Mouse (Mus musculus): ENCODE measurements around the gene Dus2.
"Not testable (repeated sequence)": the region's sequence is repeated elsewhere in the genome, so short reads cannot be mapped to it uniquely, and the experiment has no call there.

The Dus2 gene

GRCm38 (mm10) chr8:105990856-105991387 lies at the start of gene Dus2:
TSS of gene Dus2 (plus strand) at chr8:105991337.
- peak; percentile 94 for DNase-seq (ENCODE audit: low spot score)

- DNase-seq (ENCODE audit: low spot score): no peak
Observed at GRCm38 (mm10) chr8:105942026-105942425, 49.1 kb upstream of the Dus2 start.

DNA sequence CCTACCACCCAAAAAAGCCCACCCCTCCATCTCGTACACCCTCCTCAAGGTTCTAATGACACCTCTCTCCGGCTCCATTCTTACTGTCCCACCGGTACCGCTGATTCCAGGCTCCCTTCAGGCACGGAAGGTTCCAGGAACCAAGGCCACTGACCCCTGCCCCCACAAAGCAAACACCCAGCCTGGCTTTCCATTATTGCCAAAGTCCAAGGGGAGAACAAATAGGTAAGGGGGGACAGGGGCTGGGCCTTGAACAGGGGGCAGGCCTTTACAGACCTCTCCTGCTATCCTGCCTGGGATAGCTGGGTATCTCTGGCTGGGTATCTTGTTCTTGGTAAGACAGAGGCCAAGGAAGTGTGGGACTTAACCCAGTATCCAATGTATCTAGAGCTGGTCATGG lies 48.6 kb upstream of the Dus2 start:
- DNase-seq (ENCODE audit: low spot score): no peak

DNA sequence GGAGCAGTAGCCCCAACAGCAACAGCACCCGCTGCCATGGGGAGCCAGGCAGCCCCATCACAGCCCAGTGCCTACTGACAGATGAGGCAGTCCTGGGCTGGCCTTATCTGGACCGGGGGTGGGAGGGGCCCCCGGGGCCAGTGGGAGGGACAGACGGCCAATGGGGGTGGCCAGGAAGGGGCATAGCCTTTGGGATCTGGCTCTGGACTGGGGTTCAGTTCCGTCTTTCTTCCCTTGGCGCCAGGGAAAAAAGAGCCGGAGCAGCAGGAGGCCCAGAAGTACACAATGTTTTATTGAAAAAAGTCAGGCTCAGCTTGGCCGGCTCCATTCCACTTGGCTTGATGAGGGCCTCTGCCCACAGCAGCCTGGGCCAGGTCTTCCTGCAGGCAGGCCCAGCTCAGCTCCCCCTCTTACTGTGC lies 47.8 kb upstream of the Dus2 start, which contains the start of gene Lcat:
Gene Lcat, minus strand, starts transcription at position 62 of the 419 bp plus-strand sequence.
- DNase-seq (ENCODE audit: low spot score): no peak

DNA sequence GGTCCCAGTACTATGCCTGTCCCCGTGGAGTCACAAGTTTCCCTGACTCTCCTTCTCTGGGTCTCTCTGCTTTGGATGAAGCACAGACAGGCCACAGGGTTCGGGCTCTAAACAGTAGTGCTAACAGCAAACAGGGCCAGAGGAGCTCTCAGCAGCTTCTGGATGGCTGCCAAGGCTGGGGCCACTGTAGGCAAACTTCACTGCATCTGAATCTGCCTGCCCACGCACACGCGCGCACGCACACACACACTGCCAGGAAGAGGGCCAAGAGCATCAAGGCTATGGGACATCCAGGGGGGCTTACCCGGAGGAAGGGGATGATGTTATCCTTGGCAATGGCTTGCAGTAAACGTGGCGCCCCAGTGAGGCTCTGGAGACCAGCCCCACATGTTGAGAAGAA lies 41.8 kb upstream of the Dus2 start:
- DNase-seq (ENCODE audit: low spot score): peak; percentile 89

DNA sequence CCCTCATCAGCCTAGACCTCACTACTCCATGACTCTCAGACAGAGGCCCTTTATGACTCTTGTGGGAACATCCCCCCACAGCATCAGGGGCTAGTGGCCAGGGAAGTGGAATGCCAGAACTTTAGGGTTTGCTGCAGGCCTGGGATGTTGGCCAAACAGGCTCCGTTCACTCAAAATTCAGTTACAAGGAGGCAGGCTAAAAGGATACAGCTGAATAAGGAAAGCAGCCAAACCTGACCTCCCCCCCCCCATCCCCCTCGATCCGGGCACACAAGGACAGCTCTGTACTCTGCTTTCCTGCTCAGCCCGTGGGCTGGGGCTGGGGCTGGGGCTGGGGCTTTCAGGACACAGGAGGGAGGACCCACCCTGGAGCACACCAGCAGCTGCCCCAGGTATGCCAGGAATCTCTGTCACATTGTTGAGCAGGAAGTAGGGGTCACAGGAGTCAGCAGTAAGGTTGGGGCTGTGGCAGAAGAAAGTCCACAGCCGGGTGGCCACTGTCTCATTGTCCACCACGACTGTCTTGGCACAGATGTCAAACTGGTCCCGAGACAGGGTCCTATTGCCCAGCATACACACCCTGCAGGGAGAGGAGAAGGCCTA lies 40.0 kb upstream of the Dus2 start:
- peak; percentile 72 for DNase-seq (ENCODE audit: low spot score)

- DNase-seq (ENCODE audit: low spot score): no peak
Observed at GRCm38 (mm10) chr8:105956556-105956955, 34.6 kb upstream of the Dus2 start.

GRCm38 (mm10) chr8:105957813-105958212 lies 33.3 kb upstream of the Dus2 start:
- DNase-seq (ENCODE audit: low spot score): peak; percentile 43

GRCm38 (mm10) chr8:105959350-105959749 lies 31.8 kb upstream of the Dus2 start:
- DNase-seq (ENCODE audit: low spot score): peak; percentile 72

- DNase-seq (ENCODE audit: low spot score): peak; percentile 49
Observed at GRCm38 (mm10) chr8:105961101-105961500, 30.0 kb upstream of the Dus2 start.

- no peak for DNase-seq (ENCODE audit: low spot score)
Observed at GRCm38 (mm10) chr8:105961536-105961935, 29.6 kb upstream of the Dus2 start.

- DNase-seq (ENCODE audit: low spot score): no peak
Observed at GRCm38 (mm10) chr8:105964506-105965265, 26.5 kb upstream of the Dus2 start.

DNA sequence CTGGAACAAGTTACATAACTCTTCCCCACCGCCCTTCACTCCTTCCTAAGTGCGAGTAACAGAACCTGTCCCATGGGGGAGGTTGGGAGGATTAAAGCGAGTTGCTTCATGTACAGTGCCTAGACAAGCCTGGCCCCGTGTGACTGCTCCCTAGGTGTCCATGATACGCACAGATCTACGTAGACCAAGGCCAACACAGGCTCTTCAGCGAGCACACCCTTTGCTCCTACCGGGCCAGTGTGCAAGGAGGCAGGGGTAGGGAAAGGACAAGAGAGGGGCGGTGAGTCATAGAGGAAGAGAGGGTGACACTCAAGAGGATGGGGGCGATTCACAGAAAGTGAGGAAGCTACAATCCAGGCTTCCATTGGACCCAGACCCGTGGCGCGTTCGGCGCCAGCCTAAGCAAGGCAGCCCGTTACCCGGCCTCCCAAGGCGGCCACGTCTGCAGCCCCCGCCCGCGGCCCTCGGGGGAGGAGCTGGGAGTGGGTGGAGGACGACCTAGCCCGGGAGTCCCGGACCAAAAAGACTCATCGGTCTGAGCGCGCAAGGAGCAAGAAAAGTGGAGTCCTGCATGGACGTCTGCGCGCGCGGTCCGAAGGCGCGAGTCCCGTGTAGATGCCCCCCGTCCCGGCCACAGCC lies 25.8 kb upstream of the Dus2 start:
- peak; percentile 79 for DNase-seq (ENCODE audit: low spot score)

DNA sequence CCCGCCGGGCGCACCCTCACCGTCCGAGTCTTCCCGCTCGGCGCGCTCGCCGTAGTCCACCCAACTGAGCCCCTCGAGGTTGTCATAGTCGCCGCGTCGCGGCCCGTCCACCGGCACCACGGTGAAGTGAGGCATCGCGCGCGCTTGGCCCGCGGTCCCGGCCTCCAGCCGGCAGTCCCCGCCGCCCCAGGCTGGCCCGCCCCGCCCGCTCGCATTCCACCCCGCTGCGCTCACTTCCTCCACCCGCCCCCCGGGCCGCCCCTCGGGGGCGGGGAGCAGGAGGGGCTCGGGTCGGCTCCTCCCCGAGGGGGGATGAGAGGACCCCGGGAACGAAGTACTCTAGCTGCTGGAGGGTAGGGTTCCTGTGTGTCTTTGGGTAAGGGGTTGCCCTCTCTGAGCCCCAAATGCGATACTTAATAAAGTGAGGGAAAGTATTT lies 25.2 kb upstream of the Dus2 start, which contains the start of gene Slc12a4:
Gene Slc12a4, minus strand, starts transcription at position 193 of the 437 bp plus-strand sequence.
- DNase-seq (ENCODE audit: low spot score): peak; percentile 92

GRCm38 (mm10) chr8:105966692-105967311 lies 24.3 kb upstream of the Dus2 start:
- peak; percentile 74 for DNase-seq (ENCODE audit: low spot score)

GRCm38 (mm10) chr8:105969367-105969766 lies 21.8 kb upstream of the Dus2 start:
- no peak for DNase-seq (ENCODE audit: low spot score)

DNA sequence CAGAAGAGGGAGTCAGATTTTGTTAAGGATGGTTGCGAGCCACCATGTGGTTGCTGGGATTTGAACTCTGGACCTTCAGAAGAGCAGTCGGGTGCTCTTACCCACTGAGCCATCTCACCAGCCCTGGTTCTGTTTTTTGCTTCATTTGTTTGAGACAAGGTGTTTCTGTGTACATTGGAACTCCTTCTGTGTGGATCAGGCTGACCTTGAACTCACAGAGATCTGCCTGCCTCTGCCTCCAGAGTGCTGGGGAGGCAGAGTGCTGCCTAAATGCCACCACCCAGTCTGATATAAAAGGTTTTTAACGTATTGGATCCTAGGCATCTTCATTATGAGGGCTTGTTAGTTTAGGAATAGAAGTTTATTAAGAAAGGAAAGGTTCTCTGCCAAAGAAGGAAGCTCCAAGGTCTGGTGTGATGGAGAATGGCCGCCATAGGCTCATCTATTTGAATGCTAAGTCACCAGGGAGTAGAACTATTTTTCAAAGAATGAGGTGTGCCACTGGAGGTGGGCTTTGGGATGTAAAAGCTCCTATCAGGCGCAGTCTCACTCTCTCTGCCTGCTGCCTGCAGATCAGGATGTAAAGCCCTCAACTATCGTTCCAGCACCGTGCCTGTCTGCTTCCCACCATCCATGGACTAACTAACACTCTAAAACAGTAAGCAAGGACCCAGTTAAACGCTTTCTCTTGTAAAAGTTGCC lies 20.0 kb upstream of the Dus2 start:
- no peak for DNase-seq (ENCODE audit: low spot score)

DNA sequence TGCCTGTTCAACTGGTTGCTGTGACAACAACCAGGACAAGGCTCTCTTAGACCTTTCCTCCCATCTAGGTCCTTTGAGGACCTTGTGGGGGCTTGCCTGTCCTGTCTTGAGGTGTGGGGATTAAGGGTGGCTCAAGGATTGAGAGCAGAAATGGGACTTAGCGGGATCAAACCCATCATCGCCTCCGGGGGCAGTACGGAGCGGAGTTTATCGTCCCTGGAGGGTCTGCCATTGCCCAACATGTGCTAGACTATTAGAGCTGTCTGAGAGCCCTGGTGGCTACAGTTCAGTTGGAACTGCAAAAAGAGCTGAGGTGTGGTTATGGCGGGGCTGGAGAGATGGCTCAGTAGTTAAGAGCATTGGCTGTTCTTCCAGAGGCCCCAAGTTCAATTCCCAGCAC lies 15.8 kb upstream of the Dus2 start:
- DNase-seq (ENCODE audit: low spot score): no peak

DNA sequence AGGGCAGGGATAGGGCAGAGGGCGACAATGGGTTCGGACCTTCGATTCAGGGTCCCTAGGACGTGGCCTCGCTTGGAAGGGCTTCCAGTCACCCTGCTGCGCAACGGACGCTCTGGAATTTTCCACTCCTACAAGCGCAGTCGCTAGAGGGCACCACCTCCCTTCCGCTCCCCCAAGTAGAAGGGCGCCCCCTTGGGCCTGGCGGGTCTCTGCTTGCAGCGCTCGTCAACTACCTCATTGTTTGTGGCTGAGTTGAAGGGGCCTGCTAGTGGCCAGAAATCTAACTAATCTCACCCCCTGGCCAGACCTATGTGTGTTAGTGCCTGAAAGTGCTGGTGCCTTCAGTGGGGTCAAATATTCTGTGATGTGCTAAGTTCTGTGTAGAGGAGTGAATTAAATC lies 11.8 kb upstream of the Dus2 start, which contains the start of gene Dpep3:
Gene Dpep3, minus strand, starts transcription at position 105 of the 400 bp plus-strand sequence.
- no peak for DNase-seq (ENCODE audit: low spot score)

DNA sequence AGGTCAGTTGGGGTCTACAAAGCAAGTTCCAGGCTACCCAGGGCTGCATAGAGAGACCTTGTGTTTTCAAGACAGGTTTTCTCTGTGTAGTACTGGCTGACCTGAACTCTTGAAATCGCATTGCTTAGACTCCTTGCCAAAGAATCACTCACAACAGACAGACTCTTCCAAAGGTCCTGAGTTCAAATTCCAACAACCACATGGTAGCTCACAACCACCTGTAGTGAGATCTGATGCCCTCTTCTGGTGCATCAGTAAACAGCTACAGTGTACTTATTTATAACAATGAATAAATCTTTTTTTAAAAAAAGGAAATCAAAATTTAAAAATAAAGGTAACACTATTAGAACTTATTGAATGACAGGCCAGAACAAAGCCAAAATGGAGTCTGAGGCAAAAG lies 10.0 kb upstream of the Dus2 start:
- no peak for DNase-seq (ENCODE audit: low spot score)

- not testable (repeated sequence) for DNase-seq (ENCODE audit: low spot score)
Observed at GRCm38 (mm10) chr8:105983406-105983805, 7.7 kb upstream of the Dus2 start.
